Mouse (Mus musculus) layer of hippocampus, adult 8-10 months (tissue): Measurements from ENCODE around the gene Pir. TPM values are rescaled to one million over a fixed set of nuclear protein-coding genes. Genes with fewer than 3 reads are reported as not detected.

Source experiments
- DNase-seq, 2 experiments: peaks; one replicate each; pipeline ENCODE4 v3.0.0; 2022; ENCODE audit warnings: low spot score in 2 of 2
- total RNA-seq, 4 experiments: library from RNA; stranded (reverse); gene quantifications; 2 replicates each; pipeline ENCODE4 v1.2.4; 2022

Gene Pir
- total RNA-seq, 4 experiments from 2014 or later = 5.8 to 10.6 (median 8.0) TPM

- no peak for DNase-seq
Observed at GRCm38 (mm10) chrX:164330766-164331165, 61.6 kb downstream of the Pir start.

- DNase-seq = no peak
Observed at GRCm38 (mm10) chrX:164338591-164338990, 69.4 kb downstream of the Pir start.

DNA sequence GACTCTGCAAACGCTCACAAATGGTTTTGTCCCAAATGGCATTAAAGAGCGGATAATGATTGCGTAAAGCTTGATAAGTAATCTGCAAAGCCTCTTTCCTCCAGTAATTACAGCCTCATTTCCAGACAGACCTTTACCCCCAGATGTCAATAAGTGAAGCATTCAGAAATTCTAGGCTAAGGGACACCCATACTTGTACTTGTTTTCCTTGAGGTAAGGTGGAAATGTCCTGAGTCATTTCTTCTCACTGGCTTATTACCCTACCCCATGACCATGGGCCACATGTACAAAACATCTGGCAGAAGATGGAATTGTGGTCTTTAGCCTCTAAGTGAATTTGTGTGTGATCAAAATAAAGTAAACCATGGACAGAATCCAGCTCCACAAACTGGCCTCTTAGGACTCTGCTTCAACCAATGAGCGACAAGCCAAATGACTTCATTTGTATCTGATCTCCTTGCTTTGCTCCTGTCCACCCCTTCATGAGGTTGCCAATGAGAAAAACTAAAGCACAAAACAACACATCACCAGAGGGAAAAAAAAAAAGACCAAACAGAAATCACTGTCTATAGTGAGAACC is 76.3 kb downstream of the Pir start:
- DNase-seq = no peak

DNA sequence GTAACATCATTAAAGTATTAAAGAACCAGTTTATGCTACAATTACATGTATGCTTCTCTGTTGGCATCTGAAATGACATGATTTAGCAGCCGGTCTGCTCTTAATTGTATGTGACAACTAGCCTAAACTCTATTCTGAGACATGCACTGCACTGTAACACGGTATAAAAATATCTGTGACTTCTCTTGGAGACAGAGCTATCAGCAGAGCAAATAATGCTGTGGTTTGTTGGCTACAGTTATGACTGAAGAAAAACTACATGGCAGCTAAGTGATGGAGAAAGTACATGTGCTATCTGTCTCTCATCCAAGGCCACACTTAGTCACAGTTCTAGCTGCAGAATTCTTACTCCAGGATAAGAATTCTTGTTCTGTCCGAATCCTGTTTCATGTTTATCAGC is 79.8 kb downstream of the Pir start:
- no peak for DNase-seq

- no peak for DNase-seq
Observed at GRCm38 (mm10) chrX:164365153-164365865, 96.1 kb downstream of the Pir start.

- DNase-seq = no peak
Observed at GRCm38 (mm10) chrX:164370576-164370975, 101.4 kb downstream of the Pir start.

- DNase-seq = peak; percentile 8 to 29
Observed at GRCm38 (mm10) chrX:164373081-164373480, 103.9 kb downstream of the Pir start, which contains the start of gene Vegfd. Gene Vegfd, plus strand, starts transcription at chrX:164373378.

DNA sequence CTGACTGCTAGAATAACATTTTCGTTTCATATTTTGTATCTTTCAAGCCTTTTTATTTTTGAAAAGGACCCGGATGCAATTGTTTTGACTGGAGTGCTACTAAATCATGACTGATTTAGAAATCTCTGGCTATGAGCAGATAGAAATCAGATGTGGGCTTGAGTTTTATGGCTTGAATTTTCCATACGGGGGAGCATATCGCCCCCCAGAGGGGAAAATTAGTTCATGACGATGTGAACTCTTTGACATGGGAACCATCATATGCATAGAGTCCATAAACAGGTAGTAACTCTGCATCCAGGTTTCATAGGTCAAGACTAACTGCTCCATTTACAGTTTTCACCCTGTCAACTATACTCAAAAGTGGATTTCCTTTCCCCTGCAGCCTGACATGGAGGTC is 105.4 kb downstream of the Pir start:
- DNase-seq = no peak

DNA sequence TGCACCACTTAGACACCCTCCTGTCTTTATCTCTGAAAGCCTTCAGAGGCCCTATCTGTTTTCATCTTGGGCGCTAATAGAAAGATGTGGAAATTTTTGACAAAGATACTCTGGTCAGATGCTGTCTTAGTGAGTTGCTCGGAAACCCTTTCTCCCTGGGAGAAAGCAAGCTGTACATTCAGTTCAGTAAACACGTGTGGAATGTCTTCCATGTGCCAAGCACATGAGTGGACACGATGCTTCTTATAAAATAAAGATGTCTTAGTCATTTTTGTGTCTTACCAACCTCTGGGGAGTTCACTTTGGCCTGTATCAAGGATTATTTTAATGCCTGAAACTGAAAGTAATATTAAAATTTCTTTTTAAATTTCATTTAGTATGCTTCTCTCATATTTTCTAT is 110.5 kb downstream of the Pir start:
- DNase-seq = no peak

- DNase-seq = peak; percentile 44 to 56
Observed at GRCm38 (mm10) chrX:164381618-164382408, 112.6 kb downstream of the Pir start.

DNA sequence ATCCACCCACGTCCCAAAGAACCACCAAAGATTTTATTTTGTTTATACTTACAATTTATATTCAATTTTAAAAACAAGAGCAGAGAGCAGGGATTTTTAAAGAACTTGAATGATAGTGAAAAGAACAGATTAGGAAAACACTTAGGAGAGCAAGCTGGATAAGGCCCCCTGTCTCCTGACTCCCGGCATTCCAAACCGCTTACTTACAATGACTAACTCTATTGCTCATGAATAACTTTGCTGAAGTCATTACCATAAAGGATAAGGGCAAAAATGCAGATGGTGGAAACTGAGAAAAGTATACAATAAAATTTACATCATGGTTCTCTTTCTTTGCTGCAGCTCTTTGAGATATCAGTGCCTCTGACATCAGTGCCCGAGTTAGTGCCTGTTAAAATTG is 124.9 kb downstream of the Pir start:
- no peak for DNase-seq

- peak in 1 of 2 experiments; percentile 12 for DNase-seq
Observed at GRCm38 (mm10) chrX:164398456-164398855, 129.3 kb downstream of the Pir start.

- DNase-seq = no peak
Observed at GRCm38 (mm10) chrX:164405080-164405649, 136.0 kb downstream of the Pir start.

DNA sequence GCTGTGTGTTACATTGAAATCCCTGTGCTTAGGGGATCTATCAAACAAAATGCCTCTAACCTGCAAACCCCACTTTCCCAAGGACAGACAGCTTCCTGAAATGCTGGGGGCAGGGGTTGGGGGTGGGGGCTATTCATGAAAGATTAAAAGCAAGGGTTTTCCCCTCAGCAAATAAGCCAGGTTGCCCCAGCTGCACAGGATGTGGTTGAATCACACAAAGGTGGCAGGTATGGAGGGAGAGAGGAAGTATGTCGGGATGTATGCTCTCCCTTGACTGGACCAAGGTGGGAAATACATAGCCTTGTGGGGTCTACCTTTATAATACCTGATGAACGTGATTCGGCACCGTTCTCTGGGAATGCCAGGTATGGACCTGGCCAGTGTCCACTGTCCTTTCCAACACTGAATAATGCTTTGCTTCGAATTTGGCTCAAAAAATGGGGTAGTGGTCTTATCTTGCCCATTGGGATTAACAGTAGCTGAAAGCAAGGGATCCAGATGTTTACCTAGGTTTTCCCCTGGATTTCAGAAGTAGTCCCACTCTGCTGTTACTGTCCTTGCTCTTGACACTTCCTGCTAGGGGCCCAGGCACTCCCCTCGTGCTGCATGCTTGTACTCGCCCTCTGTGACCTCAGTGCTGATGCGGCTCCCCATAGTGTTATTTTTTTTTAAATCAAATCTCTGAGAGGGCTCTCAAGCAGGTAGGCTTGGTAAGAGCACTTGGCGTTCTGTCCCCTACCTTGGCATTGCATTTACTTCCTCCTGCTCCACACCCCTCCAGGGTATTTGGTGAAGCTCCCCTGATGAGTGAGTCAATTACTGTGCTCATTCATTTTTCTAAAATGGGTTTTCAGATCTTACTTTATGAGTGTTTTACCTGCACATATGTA is 137.2 kb downstream of the Pir start:
- DNase-seq = no peak

- no peak for DNase-seq
Observed at GRCm38 (mm10) chrX:164408301-164408927, 139.2 kb downstream of the Pir start.

- no peak for DNase-seq
Observed at GRCm38 (mm10) chrX:164410562-164410961, 141.4 kb downstream of the Pir start.

GRCm38 (mm10) chrX:164416803-164417202 is 147.6 kb downstream of the Pir start:
- no peak for DNase-seq

GRCm38 (mm10) chrX:164418008-164418407 is 148.8 kb downstream of the Pir start:
- no peak for DNase-seq

- DNase-seq = peak; percentile 94 to 97
Observed at GRCm38 (mm10) chrX:164419471-164419939, 150.3 kb downstream of the Pir start, which contains the start of gene Piga. Gene Piga, plus strand, starts transcription at chrX:164419787.

DNA sequence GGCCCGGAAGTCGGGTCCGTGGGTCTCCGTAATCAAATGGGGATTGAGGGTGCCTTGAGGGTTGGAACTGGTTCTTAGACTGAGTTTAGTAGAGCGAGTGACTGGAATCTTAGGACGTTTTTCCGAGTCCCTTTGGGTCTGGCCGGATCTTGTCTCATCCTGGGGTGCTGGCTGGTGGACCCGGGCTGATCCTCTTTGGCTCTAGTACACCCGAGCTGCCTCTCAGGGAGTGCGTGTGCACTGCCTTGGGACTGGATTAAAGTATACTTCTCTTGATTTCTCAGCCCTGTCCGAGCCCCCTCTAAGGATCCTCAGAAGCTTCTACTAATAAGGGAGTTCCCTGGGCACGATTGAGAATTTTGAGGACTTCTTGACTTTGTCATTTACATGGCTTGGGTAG is 150.8 kb downstream of the Pir start:
- DNase-seq = no peak
